Mouse (Mus musculus) heart, adult 2 months (tissue): ENCODE measurements around the gene Tspyl1.

ENCODE experiments used
- CTCF ChIP-seq: fragments of 200-600 bp; IDR thresholded peaks from 2 replicates; pipeline ENCODE4 v1.8.1; 2022; ENCODE audit warnings: antibody characterized with exemption, mild to moderate bottlenecking, moderate library complexity
- EP300 ChIP-seq: fragments of 200-500 bp; IDR thresholded peaks from 2 replicates; pipeline ENCODE4 v1.6.1; 2011; ENCODE audit warnings: low read depth, low read length, control low read depth; ENCODE audit not compliant: insufficient read depth

DNA sequence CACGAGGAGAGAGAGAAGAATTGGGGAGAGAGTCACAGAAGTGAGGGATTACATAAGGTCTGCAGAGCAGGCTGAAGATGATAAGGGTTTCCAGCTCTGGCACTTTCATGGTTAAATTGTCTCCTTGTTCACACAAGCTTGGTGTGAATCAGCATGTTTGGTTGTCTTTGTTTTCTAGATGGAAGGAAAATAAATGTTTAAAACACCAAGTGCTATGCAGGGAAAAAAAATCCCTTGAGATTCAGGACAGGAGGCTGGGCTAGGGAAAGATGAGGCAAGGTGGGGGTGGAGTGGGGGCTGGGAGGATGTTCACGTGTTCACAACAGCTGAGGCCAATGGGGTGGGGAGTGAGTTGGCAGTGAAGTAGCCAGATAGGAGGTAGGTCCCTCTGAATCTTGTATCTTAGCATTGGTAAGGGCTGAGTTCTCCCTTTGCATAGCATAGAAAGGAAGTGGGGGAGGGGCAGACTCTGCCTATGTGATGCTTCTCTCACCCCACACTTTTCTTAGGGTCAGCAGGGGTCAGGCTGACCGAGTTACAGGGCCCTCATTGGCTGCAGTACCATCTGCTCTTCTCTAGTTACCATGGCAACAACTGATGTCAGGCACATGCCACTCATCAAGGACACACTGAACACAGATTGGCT lies 34.7 kb downstream of the Tspyl1 start:
- TF ChIP-seq EP300: no peak
- TF ChIP-seq CTCF: no peak
